Mouse (Mus musculus) cerebellum, adult 11 months (tissue): Measurements from ENCODE around the gene C8g.
A peak's percentile ranks its signal among the peaks of the same experiment; 100 is the strongest.

Experiments used
- DNase-seq: peaks from one replicate; pipeline ENCODE4 v3.0.0; 2022

Gene C8g

GRCm38 (mm10) chr2:25500071-25500575, 1.4 kb downstream of the C8g start:
- DNase-seq = peak; percentile 35

GRCm38 (mm10) chr2:25498622-25499478, 2.7 kb downstream of the C8g start:
- DNase-seq = peak; percentile 24

DNA sequence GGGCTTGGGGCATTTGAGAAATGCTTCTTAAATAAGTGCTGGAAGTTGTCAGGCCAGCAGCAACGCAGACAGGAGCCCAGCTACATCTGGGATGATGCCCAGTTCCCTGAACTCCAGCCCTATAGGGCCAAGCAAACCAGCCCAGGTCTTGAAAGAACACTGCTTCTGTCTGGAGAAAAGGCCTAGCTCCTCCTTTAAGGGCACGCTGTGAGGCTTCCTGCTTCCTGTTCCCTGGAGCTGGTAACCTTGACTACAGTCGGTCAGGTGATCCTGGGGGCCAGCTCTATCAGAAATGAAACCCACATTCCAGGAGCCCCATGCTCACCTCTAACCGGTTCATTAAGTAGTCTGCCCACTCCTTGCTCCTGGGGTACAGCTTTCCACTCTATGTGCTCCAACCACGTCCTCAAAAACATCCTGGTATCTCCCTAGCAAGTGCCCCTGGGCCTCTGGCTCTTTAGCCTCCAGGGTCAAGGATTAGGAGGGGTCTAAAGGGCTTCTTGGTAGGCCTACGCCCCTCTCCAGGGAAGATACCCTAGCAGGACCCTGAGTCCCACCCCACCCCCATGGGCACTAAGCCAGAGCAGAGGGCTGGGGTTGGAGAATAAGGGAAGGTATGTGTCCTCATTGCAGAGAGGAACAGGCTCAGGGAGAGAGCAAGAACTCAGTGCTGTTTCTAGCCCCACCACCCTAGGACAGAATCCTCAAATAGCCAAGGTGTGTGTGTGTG, 3.5 kb downstream of the C8g start:
- DNase-seq = peak; percentile 36

GRCm38 (mm10) chr2:25496462-25496861, 5.1 kb downstream of the C8g start:
- DNase-seq = peak; percentile 52

DNA sequence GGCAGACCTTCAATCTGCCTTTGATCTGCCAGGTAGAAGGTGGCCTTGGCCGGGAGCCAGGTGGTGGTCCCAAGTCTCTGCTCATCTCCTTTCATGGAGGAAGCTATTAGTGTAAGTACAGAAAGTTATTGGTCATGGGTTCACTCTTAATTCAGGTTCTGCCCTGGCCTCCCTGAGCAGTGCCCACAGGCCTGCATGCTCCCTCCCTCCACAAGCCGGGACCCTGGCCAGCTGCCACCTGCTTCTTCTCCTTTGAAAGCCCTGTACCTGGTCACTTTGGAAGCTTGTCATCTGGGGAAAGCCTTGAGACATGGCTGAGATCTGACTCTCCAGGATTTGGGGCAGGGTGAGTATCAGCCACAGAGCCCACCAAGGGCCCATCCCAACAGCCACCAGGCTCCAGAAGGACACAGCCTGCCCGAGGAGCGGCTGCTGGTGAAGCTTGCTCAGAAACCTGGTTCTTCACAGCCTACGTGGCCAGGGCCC, 8.0 kb downstream of the C8g start, which contains the start of gene Lcn12:
Gene Lcn12, minus strand, starts transcription at position 436 of the 486 bp plus-strand sequence.
- peak; percentile 79 for DNase-seq

DNA sequence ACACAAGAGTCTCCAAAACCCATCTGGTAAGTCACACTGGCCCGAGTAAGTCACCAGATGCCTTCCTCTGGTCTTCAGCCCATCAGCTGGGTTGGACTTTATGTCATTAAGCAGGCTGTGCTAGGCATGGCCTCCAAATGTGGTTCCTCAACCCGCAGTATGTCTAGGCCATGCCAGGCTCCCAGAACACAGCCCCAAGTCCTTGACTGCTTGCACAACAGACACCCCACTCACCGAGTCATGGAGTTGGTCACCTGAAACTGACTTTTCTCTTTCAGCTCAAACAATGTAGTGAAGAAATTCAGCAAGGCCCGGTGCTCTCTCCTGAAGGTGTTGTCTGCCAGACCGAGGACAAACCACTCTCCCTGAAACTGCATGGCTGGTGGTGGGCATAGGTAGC, 8.5 kb downstream of the C8g start:
- DNase-seq = peak; percentile 14

GRCm38 (mm10) chr2:25488671-25489068, 12.8 kb downstream of the C8g start:
- DNase-seq = no peak

DNA sequence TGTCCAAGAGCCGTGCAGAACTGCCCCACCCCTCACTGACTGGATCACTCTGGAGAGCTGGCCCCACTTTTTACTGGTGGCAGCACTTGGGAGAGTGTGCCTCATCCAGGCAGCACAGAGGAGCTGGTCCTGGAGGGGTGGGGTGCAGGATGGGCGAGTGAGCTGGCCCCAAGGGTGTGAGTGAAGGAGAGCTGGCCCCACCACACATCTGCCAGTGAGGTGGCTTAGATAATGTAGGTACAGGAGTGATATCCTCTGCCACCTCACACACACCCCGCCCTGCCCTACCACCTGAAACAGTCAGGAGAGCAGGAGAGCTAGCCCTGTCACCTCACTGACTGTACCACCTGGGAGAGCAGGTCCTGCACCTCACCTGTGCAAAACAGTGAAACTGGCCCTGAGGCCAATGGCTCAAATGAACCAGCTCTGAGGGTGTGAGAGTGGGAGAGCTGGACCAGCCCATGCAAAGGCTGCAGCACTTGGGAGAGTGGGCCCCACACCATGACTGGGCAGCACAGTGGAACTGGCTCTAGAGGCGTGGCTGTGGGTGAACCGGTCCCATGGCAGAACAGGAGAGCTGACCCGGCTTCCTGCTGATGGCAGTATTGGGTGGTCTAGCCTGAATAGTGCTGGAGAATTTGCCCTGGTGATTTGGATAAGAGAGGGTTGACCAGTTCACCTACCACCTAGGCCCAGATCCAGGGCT, 13.4 kb downstream of the C8g start:
- no peak for DNase-seq

- DNase-seq = peak; percentile 95
These were observed 16.4 kb downstream of the C8g start for GRCm38 (mm10) chr2:25484901-25485647.

- peak; percentile 68 for DNase-seq
These were observed 18.6 kb downstream of the C8g start for GRCm38 (mm10) chr2:25482969-25483368.

GRCm38 (mm10) chr2:25480541-25480940, 21.0 kb downstream of the C8g start:
- no peak for DNase-seq

DNA sequence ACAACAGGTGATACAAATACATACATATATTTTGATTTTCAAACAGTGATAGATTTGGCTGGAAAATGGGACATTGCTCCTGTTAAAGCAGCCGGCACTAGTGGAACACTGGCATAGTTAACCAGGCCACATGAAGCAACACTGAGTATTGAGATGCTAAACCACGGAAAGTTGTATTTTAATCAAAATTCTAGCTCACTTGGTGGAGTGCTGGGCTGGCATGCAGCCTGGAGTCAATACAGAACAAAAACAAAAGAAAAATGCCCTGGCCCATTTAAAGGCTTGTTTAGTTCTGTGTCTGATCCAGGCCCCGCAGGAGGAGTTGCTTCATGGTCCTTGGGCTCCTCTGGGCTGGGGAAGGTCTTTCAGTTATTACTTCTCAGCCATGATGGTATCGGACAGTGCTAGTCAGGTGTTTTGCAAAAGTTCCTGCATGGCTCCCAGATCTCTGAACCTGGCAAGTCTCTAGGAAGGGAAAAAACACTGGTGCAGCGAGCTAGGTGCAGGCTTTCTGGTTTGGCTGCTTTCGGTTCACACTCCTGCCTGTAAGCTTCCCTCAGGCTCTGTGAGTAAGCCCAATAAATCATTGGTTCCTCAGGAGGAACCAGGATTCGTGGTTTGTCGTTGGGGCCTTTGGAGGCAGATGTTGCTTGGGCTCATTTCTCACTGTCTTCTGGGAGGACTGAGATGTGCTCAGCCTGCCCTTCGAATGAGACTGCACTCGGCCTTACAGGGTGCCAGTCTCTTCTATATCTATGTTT, 21.8 kb downstream of the C8g start:
- no peak for DNase-seq

- peak; percentile 96 for DNase-seq
These were observed 23.4 kb downstream of the C8g start for GRCm38 (mm10) chr2:25477967-25478675.

DNA sequence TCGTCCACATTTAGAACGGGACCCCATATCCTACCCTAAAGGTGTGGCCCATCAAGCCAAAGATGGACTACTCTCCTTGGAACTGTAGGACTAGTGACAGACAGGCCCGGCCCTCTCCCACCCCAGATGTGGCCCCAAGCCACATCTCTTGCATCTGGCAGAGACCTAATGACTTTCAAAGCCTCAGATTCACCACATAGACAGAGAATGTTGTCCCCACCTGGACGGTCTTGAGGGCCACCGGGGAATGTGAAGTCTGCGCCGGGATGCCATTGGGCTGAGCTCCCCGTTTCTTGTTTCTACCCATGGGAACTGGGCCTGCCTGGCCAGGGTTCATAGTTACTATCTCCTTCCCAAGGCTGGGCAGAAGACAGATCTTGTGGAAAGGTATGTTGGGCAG, 24.0 kb downstream of the C8g start:
- DNase-seq = no peak

DNA sequence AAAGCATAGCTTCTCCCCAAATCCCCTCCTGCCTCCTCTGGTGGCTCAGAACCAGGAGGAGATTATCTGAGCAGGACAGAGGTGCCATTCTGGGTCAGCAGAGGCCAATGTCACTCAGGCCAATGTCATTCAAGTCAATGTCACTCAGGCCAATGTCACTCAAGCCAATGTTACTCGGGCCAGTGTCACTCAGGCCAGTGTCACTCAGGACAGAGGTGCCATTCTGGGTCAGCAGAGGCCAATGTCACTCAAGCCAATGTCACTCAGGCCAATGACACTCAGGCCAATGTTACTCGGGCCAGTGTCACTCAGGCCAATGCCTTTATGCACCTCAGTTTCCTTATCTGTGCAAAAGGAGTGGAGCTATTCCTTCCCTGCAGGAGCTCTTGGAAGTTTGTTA, 29.0 kb downstream of the C8g start:
- no peak for DNase-seq

GRCm38 (mm10) chr2:25469969-25470368, 31.6 kb downstream of the C8g start, which contains the start of gene Ptgds:
Gene Ptgds (minus strand): TSS chr2:25470046.
- DNase-seq = no peak

GRCm38 (mm10) chr2:25468962-25469915, 32.3 kb downstream of the C8g start:
- DNase-seq = peak; percentile 70

DNA sequence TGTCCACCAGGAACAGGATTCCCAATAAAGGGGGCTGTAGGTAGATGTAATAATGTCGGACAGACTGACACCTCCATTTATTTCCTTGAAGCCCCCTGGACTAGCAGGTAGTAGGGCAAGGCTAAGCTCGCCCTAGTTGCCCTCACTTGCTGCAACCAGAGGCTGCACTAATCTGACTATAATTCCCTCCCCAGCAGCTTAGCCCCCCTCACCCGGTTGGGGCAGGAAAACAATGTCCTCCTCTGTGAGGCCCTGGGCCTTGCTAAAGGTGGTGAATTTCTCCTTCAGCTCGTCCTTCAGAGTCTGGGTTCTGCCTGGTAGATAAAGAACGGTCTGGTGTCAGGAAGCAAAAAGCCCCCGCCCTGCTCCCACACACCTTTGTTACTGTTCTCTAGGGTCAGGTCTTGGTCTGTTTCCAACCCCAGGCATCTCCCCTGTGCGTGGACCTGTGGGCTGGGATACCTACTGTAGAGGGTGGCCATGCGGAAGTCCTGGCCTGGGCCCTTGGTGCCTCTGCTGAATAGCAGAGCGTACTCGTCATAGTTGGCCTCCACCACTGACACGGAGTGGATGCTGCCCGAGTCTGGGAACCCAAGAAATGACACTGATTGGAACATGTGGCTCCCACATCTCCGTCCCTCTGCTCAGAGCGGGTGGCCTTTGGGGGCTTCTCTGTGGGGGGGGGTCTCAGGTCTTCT, 33.8 kb downstream of the C8g start:
- no peak for DNase-seq
